Mouse (Mus musculus) erythroblast, embryonic 14.5 days (primary cell): Measurements from ENCODE around the gene Igsf8. TPM values are rescaled to one million over a fixed set of nuclear protein-coding genes. Genes with fewer than 3 reads are reported as not detected.
A peak's percentile ranks its signal among the peaks of the same experiment; 100 is the strongest.

ENCODE experiments used
- H3K27me3 ChIP-seq: 2 replicates; pipeline ENCODE4 v1.6.1; 2012; ENCODE audit warnings: inconsistent platforms; ENCODE audit not compliant: control insufficient read depth
- H3K36me3 ChIP-seq: 2 replicates; pipeline ENCODE4 v1.6.1; 2012; ENCODE audit warnings: mild to moderate bottlenecking, inconsistent platforms; ENCODE audit not compliant: control insufficient read depth
- H3K4me1 ChIP-seq: 2 replicates; pipeline ENCODE4 v1.6.1; 2012; ENCODE audit warnings: inconsistent platforms; ENCODE audit not compliant: control insufficient read depth
- H3K4me3 ChIP-seq: replicated peaks from 2 replicates; pipeline ENCODE3; 2012; ENCODE audit warnings: moderate library complexity, mild to moderate bottlenecking, inconsistent platforms
- H3K9me3 ChIP-seq: 2 replicates; pipeline ENCODE4 v1.6.1; 2012; ENCODE audit warnings: low read length, inconsistent platforms, mixed read lengths; ENCODE audit not compliant: control insufficient read depth
- GATA1 ChIP-seq: IDR thresholded peaks from 2 replicates; pipeline ENCODE4 v1.6.1; 2012; ENCODE audit warnings: low read length, inconsistent platforms, mixed read lengths
- TAL1 ChIP-seq: IDR thresholded peaks from 3 replicates; pipeline ENCODE4 v1.6.1; 2012; ENCODE audit warnings: low read length, inconsistent platforms, mixed read lengths
- polyA plus RNA-seq: library from polyadenylated mRNA; stranded (reverse); fragments of >175 nt; gene quantifications from 2 replicates; pipeline ENCODE4 v1.2.3, GENCODE M21; 2012

Gene Igsf8
- polyA plus RNA-seq, 1 experiment, result 2.7 TPM

DNA sequence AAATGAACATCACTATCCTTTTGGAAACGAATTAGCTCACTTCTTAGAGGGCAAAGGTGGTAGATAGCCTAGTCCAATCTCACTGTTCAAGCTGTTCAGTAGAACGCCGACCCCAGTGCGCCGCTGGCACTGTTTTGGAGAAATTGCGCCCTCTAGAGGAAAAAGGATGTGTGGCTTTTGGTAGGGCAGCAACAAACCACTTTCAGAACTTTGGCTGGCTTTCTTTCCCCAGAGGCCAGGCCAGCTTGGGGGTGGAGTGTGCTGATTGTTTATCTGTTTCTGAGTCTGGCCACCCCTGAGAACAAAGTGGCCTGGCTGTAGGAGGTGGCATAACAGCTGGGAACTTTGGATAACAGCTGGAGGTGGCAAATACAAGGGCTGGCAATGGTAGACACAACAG lies 103.2 kb downstream of the Igsf8 start:
- no peaks in the 10 kb centered on the region for H3K36me3 ChIP-seq
- peak overlapping the region; percentile 46 for H3K4me3 ChIP-seq
- TF ChIP-seq TAL1 (peak; percentile 68), GATA1 (no peak)
- peaks cover 18% of the 10 kb centered on the region for H3K27me3 ChIP-seq
- H3K4me1 ChIP-seq, result peaks cover 35% of the 10 kb centered on the region
- H3K9me3 ChIP-seq, result no peaks in the 10 kb centered on the region

DNA sequence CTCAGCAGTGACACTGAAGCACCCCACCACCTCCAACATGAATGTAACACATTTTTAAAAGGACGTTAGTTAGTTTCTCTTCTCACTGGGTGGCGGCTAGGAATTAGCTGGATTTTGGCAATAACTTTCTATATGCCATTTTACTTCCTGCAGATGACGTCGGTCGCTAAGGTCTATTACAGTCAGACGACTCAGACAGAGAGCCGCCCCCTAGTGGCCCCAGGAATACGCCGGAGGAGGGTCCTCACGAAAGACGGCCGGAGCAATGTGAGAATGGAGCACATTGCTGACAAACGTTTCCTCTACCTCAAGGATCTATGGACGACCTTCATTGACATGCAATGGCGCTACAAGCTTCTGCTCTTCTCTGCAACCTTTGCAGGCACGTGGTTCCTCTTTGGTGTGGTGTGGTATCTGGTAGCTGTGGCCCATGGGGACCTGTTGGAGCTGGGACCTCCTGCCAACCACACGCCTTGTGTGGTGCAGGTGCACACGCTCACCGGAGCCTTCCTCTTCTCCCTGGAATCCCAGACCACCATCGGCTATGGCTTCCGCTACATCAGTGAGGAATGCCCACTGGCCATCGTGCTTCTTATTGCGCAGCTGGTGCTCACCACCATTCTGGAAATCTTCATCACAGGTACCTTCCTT lies 107.5 kb downstream of the Igsf8 start:
- H3K36me3 ChIP-seq, result no peaks in the 10 kb centered on the region
- H3K27me3 ChIP-seq, result peaks cover 14% of the 10 kb centered on the region
- TF ChIP-seq TAL1 (no peak), GATA1 (no peak)
- no peak overlapping the region for H3K4me3 ChIP-seq
- H3K9me3 ChIP-seq, result no peaks in the 10 kb centered on the region
- peaks cover 33% of the 10 kb centered on the region for H3K4me1 ChIP-seq

Other genes starting within 250 kb of the Igsf8 start
- gene Vangl2, start 233.2 kb upstream of the Igsf8 start, polyA plus RNA-seq, result 0.01 TPM in 1 of 2 replicates, not detected in the other
- not detected in 2 replicates for gene Nhlh1, start 204.1 kb upstream of the Igsf8 start, polyA plus RNA-seq
- 0.55 and 0.78 TPM in 2 replicates for gene Copa, start 179.1 kb upstream of the Igsf8 start, polyA plus RNA-seq
- 0.30 and 0.64 TPM in 2 replicates for gene Ncstn, start 178.8 kb upstream of the Igsf8 start, polyA plus RNA-seq
- 1.4 and 2.0 TPM in 2 replicates for gene Pex19, start 134.9 kb upstream of the Igsf8 start, polyA plus RNA-seq
- 4.1 and 4.3 TPM in 2 replicates for gene Dcaf8, start 113.6 kb upstream of the Igsf8 start, polyA plus RNA-seq
- gene Pea15a, start 54.8 kb upstream of the Igsf8 start, polyA plus RNA-seq, result 0.04 and 0.10 TPM in 2 replicates
- gene Casq1, start 41.8 kb upstream of the Igsf8 start, polyA plus RNA-seq, result not detected in 2 replicates
- not detected in 2 replicates for gene Atp1a4, start 3.2 kb upstream of the Igsf8 start, polyA plus RNA-seq
- gene Atp1a2, start 36.4 kb downstream of the Igsf8 start, polyA plus RNA-seq, result not detected in 2 replicates
- gene Kcnj9, start 67.7 kb downstream of the Igsf8 start, polyA plus RNA-seq, result 0.01 TPM in 1 of 2 replicates, not detected in the other
- gene Kcnj10, start 79.6 kb downstream of the Igsf8 start, polyA plus RNA-seq, result 0.01 TPM in 1 of 2 replicates, not detected in the other
- 0.10 and 0.15 TPM in 2 replicates for gene Pigm, start 114.9 kb downstream of the Igsf8 start, polyA plus RNA-seq
- gene Slamf9, start 213.7 kb downstream of the Igsf8 start, polyA plus RNA-seq, result not detected in 2 replicates
- not detected in 2 replicates for gene Igsf9, start 220.1 kb downstream of the Igsf8 start, polyA plus RNA-seq
- gene Tagln2, start 238.4 kb downstream of the Igsf8 start, polyA plus RNA-seq, result 2.6 and 2.9 TPM in 2 replicates